Mouse (Mus musculus) left cerebral cortex, adult 2 months (tissue): ENCODE measurements at regions not wholly inside any gene's neighbourhood (a gene's known extent, or its start where the extent isn't known, plus 50 kb on each side); places are given as distances from the start of the nearest gene placed in this dataset.

Source experiments
- DNase-seq, 2 experiments: peaks; one replicate each; pipeline ENCODE4 v3.0.0; 2021 to 2022; ENCODE audit warnings: low spot score in 2 of 2, mixed read lengths in 1 of 2; ENCODE audit errors: extremely low spot score in 1 of 2
- H3K27ac ChIP-seq: fragments of 200-600 bp; 2 replicates; pipeline ENCODE4 v1.8.1; 2022
- H3K4me3 ChIP-seq: fragments of 200-600 bp; 2 replicates; pipeline ENCODE4 v1.8.1; 2022
- CTCF ChIP-seq: fragments of 200-600 bp; IDR thresholded peaks from 2 replicates; pipeline ENCODE4 v1.8.1; 2022; ENCODE audit warnings: antibody characterized with exemption, mild to moderate bottlenecking, moderate library complexity
- intact Hi-C: fragments of 180-260 bp; cut with DNase I; formaldehyde crosslinking; loops from one replicate; pipeline ENCODE4 v1.15.1; 2025

DNA sequence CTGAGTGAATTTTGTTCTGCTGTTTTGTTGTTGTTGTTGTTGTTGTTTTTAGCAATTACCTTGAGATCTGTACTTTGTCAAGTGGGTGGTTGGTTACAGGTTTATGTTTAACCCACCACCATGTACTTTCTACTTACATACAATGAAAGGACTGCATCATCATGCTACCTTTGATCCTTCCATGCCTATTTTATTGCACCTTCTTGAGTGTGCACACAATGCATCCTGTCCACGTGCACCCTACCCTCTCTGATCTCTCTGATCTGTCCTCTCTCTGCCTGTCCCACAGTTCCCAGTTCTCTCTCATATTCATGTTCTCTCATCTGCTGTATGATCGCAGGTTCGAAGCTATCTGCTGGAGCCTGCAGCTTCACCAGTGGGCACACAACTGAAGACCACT, 59.9 kb upstream of the Gas1 start:
- DNase-seq, result no peak
- intact Hi-C loops, result no loop called here
- no peak for TF ChIP-seq CTCF
- Histone ChIP-seq H3K4me3 (no peak overlapping the region), H3K27ac (no peak overlapping the region)

DNA sequence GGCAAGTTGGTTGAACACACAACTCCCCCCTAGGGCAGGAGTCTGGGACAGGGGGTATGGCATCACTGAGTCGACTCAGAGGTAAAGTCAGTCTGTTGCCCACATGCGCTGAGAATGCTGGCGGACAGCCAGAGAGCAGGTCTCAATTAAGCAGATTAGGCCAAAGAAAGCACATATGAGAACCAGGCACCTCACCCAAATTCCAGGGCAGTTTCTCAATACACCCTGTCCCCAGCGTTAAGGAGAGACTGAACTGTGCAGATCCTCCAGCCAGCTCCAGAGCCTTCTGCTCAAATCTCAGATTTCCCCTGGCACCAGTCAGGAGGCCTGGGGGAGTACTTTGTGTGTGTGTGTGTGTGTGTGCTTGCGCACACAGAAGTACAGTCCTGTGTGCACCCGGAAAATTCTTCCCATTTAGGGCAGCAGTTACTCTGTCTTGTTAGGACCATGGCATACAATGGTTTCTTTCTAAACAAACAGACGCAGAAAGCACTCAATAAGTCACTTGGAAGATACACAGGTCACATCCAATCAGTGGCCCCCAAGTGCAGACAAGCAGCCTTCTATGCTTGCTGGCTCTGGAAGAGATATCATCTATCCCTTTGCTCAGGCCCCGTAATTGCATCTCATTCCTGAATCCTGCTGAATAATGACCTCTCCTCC, 65.4 kb upstream of the Gas1 start:
- intact Hi-C loops, result no loop called here
- Histone ChIP-seq H3K27ac (no peak overlapping the region), H3K4me3 (no peak overlapping the region)
- no peak for TF ChIP-seq CTCF
- no peak for DNase-seq

DNA sequence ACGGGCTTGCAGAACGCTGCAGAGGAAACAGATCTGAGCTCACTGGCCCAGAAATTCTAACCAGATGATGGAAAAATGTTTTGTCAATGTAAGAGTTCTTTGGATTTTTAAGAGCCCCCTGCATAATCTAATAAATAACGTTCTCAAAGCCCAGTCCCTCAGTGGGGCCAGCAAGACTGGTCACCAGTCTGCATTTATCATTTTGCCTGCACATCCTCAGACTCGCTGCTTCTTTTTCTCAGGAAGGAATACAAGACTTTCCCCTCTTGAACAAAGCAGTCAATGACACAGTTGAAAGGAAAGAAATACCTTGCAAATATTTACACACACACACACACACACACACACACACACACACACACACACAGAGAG, 65.9 kb upstream of the Gas1 start:
- no peak for TF ChIP-seq CTCF
- DNase-seq, result no peak
- Histone ChIP-seq H3K27ac (no peak overlapping the region), H3K4me3 (no peak overlapping the region)
- intact Hi-C loops, result no loop called here

DNA sequence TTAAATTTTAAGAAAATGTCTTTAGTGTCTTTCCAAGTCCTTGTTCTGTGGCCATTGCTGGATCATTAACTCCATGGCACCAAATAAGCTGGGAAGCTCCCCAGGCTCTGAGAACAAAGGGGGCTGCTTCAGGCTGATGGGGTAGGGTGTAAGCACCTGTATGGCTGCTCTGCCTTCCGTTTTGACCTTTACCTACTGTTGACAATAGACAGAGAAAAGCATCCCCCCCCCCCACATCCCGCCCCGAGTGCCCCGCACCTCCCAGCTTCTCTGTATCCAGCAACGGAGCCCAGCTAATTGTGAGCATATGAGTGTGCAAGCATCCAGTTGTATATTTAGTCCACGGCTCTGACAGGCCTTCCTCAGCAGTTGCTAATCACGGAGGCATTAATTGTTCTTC, 78.0 kb upstream of the Gas1 start:
- H3K27ac ChIP-seq, result no peak overlapping the region
- intact Hi-C loops, result no loop called here
- no peak for DNase-seq
- no peak for TF ChIP-seq CTCF
- no peak overlapping the region for H3K4me3 ChIP-seq

DNA sequence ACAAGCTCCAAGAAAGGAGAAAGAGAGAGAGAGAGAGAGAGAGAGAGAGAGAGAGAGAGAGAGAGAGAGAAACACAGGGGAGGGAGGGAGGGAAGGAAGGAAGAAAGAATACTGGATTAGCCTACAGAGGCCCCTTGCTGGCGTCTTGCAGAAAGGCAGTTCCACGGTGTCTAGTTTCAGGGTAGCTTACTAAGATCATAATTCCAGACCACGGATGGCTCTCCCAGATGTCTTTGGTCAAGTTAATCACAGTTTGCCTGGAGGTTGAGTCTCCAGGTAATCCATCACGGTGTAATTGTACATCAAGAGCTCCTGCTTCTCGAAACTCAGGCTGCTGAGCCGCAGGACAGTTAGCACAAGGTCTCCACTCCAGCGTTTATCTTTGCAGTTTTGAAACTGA, 78.5 kb upstream of the Gas1 start:
- intact Hi-C loops, result no loop called here
- no peak overlapping the region for H3K27ac ChIP-seq
- H3K4me3 ChIP-seq, result no peak overlapping the region
- no peak for TF ChIP-seq CTCF
- DNase-seq, result no peak

DNA sequence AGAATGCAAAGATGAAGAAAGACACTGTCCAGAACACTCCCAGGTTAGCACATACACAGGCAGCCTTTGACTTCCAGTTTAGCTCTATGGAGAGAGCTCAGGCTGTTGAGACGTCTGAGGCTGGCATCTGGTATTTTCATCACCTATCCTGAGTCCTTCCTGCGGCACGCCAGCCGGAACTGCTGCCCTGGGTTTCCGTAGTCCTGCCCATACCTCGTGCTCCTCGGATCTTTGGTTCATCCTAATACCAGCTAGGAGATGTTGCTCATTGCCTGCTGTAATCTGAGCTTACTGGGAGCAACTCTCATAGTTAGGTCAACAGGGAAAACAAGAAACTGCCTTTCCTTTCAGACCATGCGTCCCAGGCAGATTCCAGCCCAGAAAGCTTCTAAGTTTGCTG, 79.8 kb upstream of the Gas1 start:
- DNase-seq, result no peak
- intact Hi-C loops, result no loop called here
- Histone ChIP-seq H3K4me3 (no peak overlapping the region), H3K27ac (no peak overlapping the region)
- no peak for TF ChIP-seq CTCF

DNA sequence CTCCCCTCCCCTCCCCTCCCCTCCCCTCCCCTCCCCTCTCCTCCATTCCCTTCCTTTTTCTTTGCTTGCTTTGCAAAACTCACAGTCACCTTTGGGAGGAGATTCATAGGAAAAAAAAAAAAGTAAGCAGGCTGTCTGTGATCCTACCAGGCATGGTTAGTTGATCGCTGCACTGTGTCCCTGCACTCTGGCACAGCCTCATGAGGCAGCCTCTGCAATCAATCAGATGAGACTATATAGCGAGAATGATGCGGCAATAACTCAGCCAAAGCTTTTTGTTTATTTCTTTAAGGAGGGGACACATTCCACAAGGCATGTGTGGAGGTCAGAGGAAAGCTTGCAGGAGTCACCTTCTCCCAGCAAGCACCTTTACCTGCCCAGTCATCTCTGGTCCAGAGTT, 80.7 kb upstream of the Gas1 start:
- TF ChIP-seq CTCF, result no peak
- H3K27ac ChIP-seq, result no peak overlapping the region
- no peak overlapping the region for H3K4me3 ChIP-seq
- intact Hi-C loops, result no loop called here
- DNase-seq, result no peak

DNA sequence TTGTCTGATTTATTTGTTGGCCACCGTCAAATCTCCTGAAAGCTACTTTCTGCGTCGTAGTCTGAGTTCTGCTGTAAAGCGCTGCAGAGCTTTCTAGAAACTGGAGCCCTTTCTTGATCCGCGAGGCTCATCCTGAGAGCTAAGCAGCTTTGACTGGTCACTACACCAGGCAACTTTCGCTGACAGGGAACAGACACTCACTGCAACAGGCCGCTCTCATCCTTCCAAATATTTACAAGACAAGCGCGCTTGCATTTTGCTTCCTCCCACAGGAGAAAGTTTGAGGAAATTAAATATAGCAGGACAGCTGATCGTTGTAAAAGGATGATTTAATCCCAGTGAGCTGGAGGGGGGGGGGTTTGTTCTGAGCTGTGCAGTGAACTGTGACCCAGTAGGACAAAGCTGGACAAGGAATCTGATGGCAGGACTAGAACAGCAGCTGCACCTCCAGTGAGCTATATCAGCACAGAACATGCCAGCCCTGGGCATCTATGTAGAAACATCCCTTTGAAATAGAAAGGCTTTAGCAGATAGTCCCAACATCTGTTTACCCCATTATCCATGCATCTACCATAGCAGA, 85.4 kb upstream of the Gas1 start:
- DNase-seq, result no peak
- TF ChIP-seq CTCF, result no peak
- Histone ChIP-seq H3K27ac (no peak overlapping the region), H3K4me3 (no peak overlapping the region)
- intact Hi-C loops, result no loop called here

DNA sequence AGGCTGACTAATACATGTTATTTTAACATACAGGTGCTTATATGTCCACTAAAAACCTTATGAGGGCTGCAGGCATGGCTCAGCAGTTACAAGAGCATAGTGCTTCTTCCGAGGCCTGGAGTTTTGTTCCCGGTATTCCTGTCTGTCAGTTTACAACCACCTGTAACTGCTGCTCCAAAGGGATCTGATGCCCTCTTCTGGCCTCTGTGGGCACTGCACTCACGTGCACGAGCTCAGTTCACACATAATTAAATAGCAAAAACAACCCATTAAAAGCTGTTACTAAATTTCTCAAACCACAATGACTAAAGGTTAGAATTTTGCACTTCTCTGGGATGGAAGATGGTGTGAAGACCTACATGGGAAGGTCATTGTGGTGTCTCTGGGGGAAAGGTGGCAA, 87.3 kb upstream of the Gas1 start:
- no peak for DNase-seq
- no peak overlapping the region for H3K27ac ChIP-seq
- intact Hi-C loops, result no loop called here
- no peak; the same call in none of the 2 replicates for TF ChIP-seq CTCF
- H3K4me3 ChIP-seq, result no peak overlapping the region

DNA sequence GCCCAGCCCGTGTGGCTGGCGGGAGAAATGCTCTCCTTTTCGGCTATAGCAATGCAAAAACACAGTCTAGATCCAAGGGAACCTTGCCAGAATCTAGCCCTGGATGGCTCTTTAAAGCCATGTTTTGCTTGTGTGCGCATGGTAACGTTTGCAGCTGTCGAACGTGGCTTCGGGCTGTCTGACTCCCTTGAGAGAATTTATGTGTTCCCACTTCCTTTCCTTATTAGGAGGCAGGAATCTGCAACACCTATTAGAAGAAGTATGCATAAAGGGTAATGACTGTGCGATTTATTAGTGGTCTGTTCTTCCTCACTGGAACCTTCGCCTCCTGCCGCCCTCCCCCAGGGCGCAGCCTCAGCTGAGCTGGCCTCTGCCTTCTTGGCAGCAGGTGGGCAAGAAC, 90.4 kb upstream of the Gas1 start:
- Histone ChIP-seq H3K27ac (no peak overlapping the region), H3K4me3 (no peak overlapping the region)
- intact Hi-C loops, result no loop called here
- no peak for TF ChIP-seq CTCF
- no peak for DNase-seq

DNA sequence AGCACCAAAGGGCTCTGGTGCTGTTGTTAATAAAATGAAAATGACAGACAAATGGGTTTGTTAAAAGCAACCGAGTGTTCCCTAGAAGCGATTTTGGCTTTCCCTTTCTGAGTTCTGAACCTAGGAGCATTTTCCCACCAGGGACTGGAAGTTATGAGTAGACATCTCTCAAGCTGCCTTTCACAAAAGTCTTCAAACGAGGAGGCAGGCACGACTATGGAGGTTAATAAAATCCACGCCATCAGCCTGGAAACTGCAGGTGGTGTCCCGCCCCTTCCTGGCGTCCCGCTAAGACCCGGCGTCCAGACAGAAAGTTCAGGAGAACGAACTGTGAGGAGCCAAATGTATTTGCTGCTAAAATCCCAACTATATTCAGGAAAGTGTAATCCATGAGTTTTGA, 91.1 kb upstream of the Gas1 start:
- intact Hi-C loops, result no loop called here
- no peak for DNase-seq
- no peak overlapping the region for H3K4me3 ChIP-seq
- no peak overlapping the region for H3K27ac ChIP-seq
- no peak for TF ChIP-seq CTCF

DNA sequence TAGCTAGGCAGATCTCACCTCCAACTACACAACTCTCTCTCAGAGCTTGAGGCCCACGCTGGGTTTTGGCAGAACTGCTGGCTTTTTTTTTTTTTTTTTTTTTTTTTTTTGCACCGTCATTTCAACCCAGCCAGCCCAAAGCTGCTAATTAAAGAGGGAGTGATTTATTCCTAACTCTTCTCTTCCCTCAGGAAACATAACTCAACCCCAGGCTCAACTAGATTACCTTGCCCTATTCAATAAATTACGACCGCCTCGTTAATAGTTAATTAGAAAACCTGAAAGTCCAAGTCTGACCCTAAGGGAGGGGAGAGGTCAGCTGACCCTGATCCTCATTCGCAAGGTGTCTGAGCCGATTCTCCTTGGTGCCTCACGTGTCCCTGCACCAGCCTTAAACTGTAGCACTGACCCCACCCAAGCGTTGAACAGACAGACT, 92.3 kb upstream of the Gas1 start:
- DNase-seq, result no peak
- no peak for TF ChIP-seq CTCF
- Histone ChIP-seq H3K4me3 (no peak overlapping the region), H3K27ac (no peak overlapping the region)
- intact Hi-C loops, result no loop called here

DNA sequence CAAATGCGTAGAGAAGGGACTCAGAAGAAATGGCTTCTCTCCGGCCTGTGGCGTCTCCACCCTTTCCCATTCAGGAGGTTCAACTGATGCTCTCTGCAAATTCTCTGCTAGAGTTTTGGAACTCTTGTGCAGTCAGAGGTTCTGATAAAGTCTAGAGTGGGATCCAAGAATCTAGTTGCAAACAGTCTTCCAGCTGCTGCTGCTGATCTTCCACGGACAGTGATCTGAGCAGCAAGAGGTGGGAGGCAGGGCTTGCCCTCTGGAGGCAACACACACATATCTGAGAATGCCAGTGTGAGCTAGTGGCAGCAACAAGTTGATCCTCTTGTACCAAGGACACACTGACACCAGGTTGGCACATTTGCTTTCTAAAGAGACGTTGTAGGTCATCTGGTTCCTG, 93.4 kb upstream of the Gas1 start:
- TF ChIP-seq CTCF, result no peak
- intact Hi-C loops, result no loop called here
- no peak for DNase-seq
- H3K4me3 ChIP-seq, result no peak overlapping the region
- no peak overlapping the region for H3K27ac ChIP-seq
